Mouse (Mus musculus) intestine, postnatal 0 days (tissue): ENCODE data around the gene Ctdnep1. TPM values are rescaled to one million over a fixed set of nuclear protein-coding genes. Genes with fewer than 3 reads are reported as not detected.

Source experiments
- ATAC-seq: fragments of 200-750 bp; cut with Nextera tagmentation; 2 replicates; pipeline ENCODE4 v1.8.0; 2017; ENCODE audit warnings: mild to moderate bottlenecking, moderate TSS enrichment, moderate library complexity
- H3K27ac ChIP-seq: fragments of 300-500 bp; sonication (generic); 2 replicates; pipeline ENCODE4 v1.5.1; 2014; ENCODE audit warnings: mild to moderate bottlenecking, low read depth, low read length, moderate library complexity
- H3K27me3 ChIP-seq: fragments of 300-500 bp; sonication (generic); replicated peaks from 2 replicates; pipeline ENCODE4 v1.6.1; 2014; ENCODE audit warnings: low read length, mixed read lengths; ENCODE audit not compliant: control insufficient read depth, insufficient read depth
- H3K36me3 ChIP-seq: fragments of 300-500 bp; sonication (generic); 2 replicates; pipeline ENCODE4 v1.6.1; 2014; ENCODE audit warnings: mild to moderate bottlenecking, moderate library complexity; ENCODE audit not compliant: control insufficient read depth, insufficient read depth
- H3K4me1 ChIP-seq: fragments of 300-500 bp; sonication (generic); replicated peaks from 2 replicates; pipeline ENCODE4 v1.6.1; 2014; ENCODE audit warnings: antibody characterized with exemption, low read length, mixed read lengths; ENCODE audit not compliant: control insufficient read depth, insufficient read depth
- H3K4me2 ChIP-seq: fragments of 300-500 bp; sonication (generic); replicated peaks from 2 replicates; pipeline ENCODE4 v1.6.1; 2014; ENCODE audit warnings: low read depth, mild to moderate bottlenecking, moderate library complexity
- H3K4me3 ChIP-seq: fragments of 300-500 bp; sonication (generic); 2 replicates; pipeline ENCODE4 v1.5.1; 2014; ENCODE audit warnings: low read depth, low read length
- H3K9ac ChIP-seq: fragments of 300-500 bp; sonication (generic); 2 replicates; pipeline ENCODE4 v1.6.1; 2014; ENCODE audit warnings: mild to moderate bottlenecking, low read depth, low read length
- H3K9me3 ChIP-seq: fragments of 300-500 bp; sonication (generic); 2 replicates; pipeline ENCODE4 v1.6.1; 2016; ENCODE audit warnings: mixed run types; ENCODE audit not compliant: control insufficient read depth
- CTCF ChIP-seq: sonication (generic); IDR thresholded peaks from 2 replicates; pipeline ENCODE4 v1.5.1; 2016; ENCODE audit warnings: low read depth, mild to moderate bottlenecking, control low read depth, antibody characterized with exemption, moderate library complexity
- WGBS: fragments of 180-500 bp; shearing (Covaris S2); extraction: QIAGEN DNeasy Blood & Tissue Kit; methylation state at CpG from one replicate; pipeline ENCODE4 v1.1.7; 2014; 5-methylcytosine and 5-hydroxymethylcytosine counted together
- polyA plus RNA-seq: library from polyadenylated mRNA; unstranded; fragments of >200 nt; fragmentation: Nextera tagmentation; extraction: Ambion mirVana; gene quantifications from 2 replicates; pipeline ENCODE4 v1.2.1, GENCODE M21; 2015

Ctdnep1 gene
- polyA plus RNA-seq, 1 experiment from 2014 or later, result 23.2 TPM

- no peak for TF ChIP-seq CTCF
- H3K4me2 ChIP-seq, result no peak overlapping the region
- WGBS, result 83% methylated on average over 6 of the region's 6 CpGs
- ATAC-seq, result no peak
- H3K4me1 ChIP-seq, result 0 out of 2 replicates have a peak, but pooled peaks cover 5% of the 10 kb centered on the region
- H3K27ac ChIP-seq, result no peak overlapping the region
- peaks cover 87% of the 10 kb centered on the region for H3K36me3 ChIP-seq
- no peaks in the 10 kb centered on the region for H3K9me3 ChIP-seq
- no peak overlapping the region for H3K4me3 ChIP-seq
- H3K27me3 ChIP-seq, result no peaks in the 10 kb centered on the region
- H3K9ac ChIP-seq, result no peak overlapping the region
Measured at GRCm38 (mm10) chr11:70010033-70010432, 29.1 kb downstream of the Ctdnep1 start.

- 73% methylated on average over 12 of the region's 12 CpGs for WGBS
- no peak for ATAC-seq
- Histone ChIP-seq H3K4me1 (0 out of 2 replicates have a peak, but pooled peaks cover 8% of the 10 kb centered on the region), H3K4me2 (no peak overlapping the region), H3K9me3 (no peaks in the 10 kb centered on the region), H3K27ac (no peak overlapping the region), H3K9ac (no peak overlapping the region), H3K4me3 (no peak overlapping the region), H3K27me3 (no peaks in the 10 kb centered on the region), H3K36me3 (peaks cover 84% of the 10 kb centered on the region)
- TF ChIP-seq CTCF, result no peak
Measured at GRCm38 (mm10) chr11:70010548-70010947, 29.6 kb downstream of the Ctdnep1 start.

GRCm38 (mm10) chr11:70010961-70011360 lies 30.0 kb downstream of the Ctdnep1 start:
- Histone ChIP-seq H3K27ac (no peak overlapping the region), H3K9ac (no peak overlapping the region), H3K4me3 (no peak overlapping the region), H3K9me3 (no peaks in the 10 kb centered on the region), H3K27me3 (no peaks in the 10 kb centered on the region), H3K4me1 (0 out of 2 replicates have a peak, but pooled peaks cover 8% of the 10 kb centered on the region), H3K4me2 (no peak overlapping the region), H3K36me3 (peaks cover 80% of the 10 kb centered on the region)
- 93% methylated on average over 10 of the region's 10 CpGs for WGBS
- no peak for ATAC-seq
- no peak for TF ChIP-seq CTCF

- no peak for TF ChIP-seq CTCF
- Histone ChIP-seq H3K36me3 (peaks cover 60% of the 10 kb centered on the region), H3K9ac (no peak overlapping the region), H3K27me3 (no peaks in the 10 kb centered on the region), H3K9me3 (no peaks in the 10 kb centered on the region), H3K4me2 (no peak overlapping the region), H3K4me3 (no peak overlapping the region), H3K27ac (no peak overlapping the region), H3K4me1 (0 out of 2 replicates have a peak, but pooled peaks cover 8% of the 10 kb centered on the region)
- 90% methylated on average over 9 of the region's 9 CpGs for WGBS
- no peak for ATAC-seq
Measured at GRCm38 (mm10) chr11:70012931-70013330, 32.0 kb downstream of the Ctdnep1 start.

- H3K4me3 ChIP-seq, result no peak overlapping the region
- H3K27ac ChIP-seq, result no peak overlapping the region
- 80% methylated on average over 3 of the region's 3 CpGs for WGBS
- no peaks in the 10 kb centered on the region for H3K27me3 ChIP-seq
- H3K9me3 ChIP-seq, result no peaks in the 10 kb centered on the region
- 0 out of 2 replicates have a peak, but pooled peaks cover 8% of the 10 kb centered on the region for H3K4me1 ChIP-seq
- H3K9ac ChIP-seq, result no peak overlapping the region
- TF ChIP-seq CTCF, result no peak
- no peak overlapping the region for H3K4me2 ChIP-seq
- ATAC-seq, result no peak
- H3K36me3 ChIP-seq, result peaks cover 55% of the 10 kb centered on the region
Measured at GRCm38 (mm10) chr11:70013408-70013807, 32.5 kb downstream of the Ctdnep1 start.

GRCm38 (mm10) chr11:70014051-70014450 lies 33.1 kb downstream of the Ctdnep1 start:
- WGBS, result 64% methylated on average over 5 of the region's 5 CpGs
- H3K9me3 ChIP-seq, result no peaks in the 10 kb centered on the region
- ATAC-seq, result no peak
- peaks cover 49% of the 10 kb centered on the region for H3K36me3 ChIP-seq
- TF ChIP-seq CTCF, result no peak
- peak overlapping the region; percentile 79 for H3K4me2 ChIP-seq
- H3K27me3 ChIP-seq, result no peaks in the 10 kb centered on the region
- H3K9ac ChIP-seq, result no peak overlapping the region
- 0 out of 2 replicates have a peak, but pooled peaks cover 8% of the 10 kb centered on the region for H3K4me1 ChIP-seq
- H3K27ac ChIP-seq, result no peak overlapping the region
- H3K4me3 ChIP-seq, result no peak overlapping the region
